Mouse (Mus musculus) heart, postnatal 10 days (tissue): Measurements from ENCODE around the gene Mmp14. TPM values are rescaled to one million over a fixed set of nuclear protein-coding genes. Genes with fewer than 3 reads are reported as not detected.

ENCODE experiments used
- DNase-seq, 2 experiments: peaks; one replicate each; pipeline ENCODE4 v3.0.0; 2021
- intact Hi-C: fragments of 180-260 bp; cut with DNase I; formaldehyde crosslinking; loops from one replicate; pipeline ENCODE4 v1.15.1; 2025
- total RNA-seq, 2 experiments: library from RNA; stranded (reverse); gene quantifications; 2 replicates each; pipeline ENCODE4 v1.2.3; 2021

Gene Mmp14
- total RNA-seq, 2 experiments from 2014 or later = 106 to 116 TPM

DNA sequence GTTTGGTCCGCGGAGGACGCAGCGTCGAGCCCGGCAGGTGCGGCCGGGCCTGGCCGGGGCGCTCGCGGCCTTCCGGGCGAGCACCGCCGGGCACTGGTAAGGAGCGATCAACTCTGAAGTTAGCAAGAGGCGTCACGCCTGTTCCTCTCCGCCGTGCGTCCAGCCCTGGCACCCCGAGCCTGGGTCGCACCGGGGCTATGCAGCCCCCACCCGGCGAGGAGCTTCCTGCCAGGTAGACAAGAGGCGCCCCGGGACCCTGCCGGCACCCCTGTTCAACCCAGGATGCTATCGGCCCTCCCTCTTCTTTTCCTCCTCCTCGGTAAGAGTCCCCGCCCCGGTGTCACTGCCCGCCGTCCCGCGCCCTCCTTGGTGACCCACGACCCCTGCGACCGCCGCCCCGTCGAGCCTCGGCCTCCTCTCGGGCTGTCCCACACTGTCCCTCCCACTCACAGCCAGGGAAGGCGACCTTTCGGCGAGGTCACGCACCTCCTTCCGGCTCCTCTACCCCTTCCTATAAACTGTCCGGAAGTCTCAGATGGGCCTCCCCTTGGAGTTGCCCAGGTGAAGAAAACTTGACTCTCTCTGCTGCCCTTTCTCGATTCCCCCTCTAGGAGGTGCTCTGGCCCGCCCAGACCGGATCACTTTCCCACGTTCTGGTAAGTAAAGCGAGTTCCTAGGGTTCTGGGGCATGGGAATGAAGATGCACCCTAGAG lies 33.0 kb downstream of the Mmp14 start:
- DNase-seq = peak; percentile 75 to 80
- intact Hi-C loops = loop anchor here (1.0 kb wide), 1 partner anchor 30 kb away; no protein-coding TSS in a partner anchor

DNA sequence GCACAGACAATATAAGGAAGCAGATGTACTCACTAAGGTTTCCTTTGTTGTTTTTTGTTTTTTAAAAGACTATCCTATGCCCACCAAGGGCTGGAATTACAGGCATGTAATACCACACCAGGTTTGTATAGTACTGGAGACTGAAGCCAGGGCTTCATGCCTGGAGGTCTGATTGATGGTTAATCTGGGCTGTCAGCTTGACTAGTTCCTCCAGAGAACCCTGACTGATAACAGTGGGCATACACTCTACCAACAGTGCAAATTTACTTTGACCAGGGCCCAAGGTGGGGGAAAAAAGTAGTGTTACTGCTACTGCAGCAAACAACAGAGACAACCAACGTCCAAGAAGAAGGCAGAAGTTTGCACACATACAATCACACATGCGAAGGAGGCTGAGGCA lies 40.1 kb downstream of the Mmp14 start:
- intact Hi-C loops = no loop called here
- DNase-seq = no peak

DNA sequence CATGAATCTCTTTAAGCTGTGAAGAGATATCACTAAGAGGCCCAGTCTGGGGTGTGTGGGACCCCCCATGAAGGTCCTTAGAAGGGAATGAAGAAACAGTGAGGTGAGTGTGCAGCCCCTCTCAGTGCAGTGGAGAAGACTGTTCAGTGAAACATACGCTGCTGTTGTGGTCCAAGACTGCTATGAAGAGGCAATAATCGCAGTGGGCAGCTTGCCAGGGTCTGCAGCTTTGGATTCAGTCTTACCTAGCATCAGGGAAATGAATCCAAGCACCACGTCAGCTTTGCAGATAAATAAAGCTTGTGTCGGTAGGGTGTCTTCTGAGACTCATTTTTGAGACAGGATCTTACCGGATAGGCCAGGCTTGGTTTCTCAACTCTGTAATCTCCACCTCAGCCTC lies 41.3 kb downstream of the Mmp14 start:
- intact Hi-C loops = no loop called here
- DNase-seq = peak in 1 of 2 experiments; percentile 41

DNA sequence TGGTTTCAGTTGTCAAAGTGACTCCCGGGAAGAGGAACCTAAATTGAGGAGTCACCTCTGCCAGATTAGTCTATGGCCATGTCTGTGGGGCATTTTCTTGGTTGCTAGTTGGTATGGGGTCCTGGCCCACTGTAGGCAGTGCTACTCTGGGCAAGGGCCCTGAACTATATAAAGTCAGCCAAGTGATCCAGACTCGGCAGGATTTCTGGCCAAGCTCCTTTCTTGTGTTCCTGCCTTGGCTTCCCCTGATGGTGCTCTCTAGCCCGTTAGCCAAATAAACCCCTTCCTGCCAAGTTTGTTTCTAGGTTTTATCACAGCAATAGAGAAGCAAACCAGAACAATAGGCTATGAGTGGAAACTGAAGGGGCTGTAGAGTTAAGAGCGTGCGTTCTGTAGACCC lies 43.3 kb downstream of the Mmp14 start:
- intact Hi-C loops = no loop called here
- no peak for DNase-seq

DNA sequence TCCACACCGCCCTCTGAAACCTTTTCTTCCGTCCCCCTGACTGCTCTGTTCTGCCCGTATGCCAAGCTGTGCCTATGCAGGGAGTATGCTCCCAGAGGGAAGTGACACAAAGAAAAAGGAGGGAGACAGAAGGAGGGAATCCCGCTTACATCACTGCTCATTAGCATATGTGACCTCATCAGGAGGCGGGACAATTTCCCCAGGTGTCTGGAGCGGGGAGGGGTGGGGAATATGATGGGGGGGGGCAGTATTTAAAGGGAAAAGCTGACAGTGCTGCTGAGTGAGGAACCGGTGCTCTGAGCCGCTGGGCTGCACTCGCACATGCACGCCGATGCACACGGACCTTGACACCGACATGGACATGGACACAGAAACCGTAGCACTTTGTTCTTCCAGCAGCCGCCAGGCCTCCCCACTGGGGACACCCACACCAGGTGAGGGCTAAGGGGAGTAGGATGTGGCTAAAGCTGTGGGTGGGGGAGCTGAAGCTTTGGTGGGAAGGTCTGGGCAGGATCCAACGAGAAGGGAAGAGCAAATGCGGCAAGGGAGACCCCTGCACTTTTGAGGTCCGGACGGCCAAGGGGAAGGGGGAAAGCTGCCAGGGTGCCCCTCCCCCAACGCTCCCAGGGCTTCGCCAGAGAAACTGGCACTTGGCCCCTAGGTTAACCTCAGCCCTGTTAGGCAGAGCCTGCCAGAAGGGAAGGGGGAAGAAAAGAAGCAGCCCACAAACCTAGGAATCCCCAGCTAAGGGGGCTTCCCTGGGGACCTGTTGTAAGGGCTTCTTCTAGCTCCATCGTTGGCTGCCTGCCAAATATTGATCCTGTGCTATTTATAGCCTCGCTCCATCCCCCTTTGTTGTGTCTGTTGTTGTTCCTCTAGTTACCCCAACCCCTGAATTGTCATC lies 44.8 kb downstream of the Mmp14 start, which contains the start of gene Rem2:
Gene Rem2, plus strand, starts transcription at position 160 of the 904 bp plus-strand sequence.
- DNase-seq = peak in 1 of 2 experiments; percentile 48
- intact Hi-C loops = no loop called here

DNA sequence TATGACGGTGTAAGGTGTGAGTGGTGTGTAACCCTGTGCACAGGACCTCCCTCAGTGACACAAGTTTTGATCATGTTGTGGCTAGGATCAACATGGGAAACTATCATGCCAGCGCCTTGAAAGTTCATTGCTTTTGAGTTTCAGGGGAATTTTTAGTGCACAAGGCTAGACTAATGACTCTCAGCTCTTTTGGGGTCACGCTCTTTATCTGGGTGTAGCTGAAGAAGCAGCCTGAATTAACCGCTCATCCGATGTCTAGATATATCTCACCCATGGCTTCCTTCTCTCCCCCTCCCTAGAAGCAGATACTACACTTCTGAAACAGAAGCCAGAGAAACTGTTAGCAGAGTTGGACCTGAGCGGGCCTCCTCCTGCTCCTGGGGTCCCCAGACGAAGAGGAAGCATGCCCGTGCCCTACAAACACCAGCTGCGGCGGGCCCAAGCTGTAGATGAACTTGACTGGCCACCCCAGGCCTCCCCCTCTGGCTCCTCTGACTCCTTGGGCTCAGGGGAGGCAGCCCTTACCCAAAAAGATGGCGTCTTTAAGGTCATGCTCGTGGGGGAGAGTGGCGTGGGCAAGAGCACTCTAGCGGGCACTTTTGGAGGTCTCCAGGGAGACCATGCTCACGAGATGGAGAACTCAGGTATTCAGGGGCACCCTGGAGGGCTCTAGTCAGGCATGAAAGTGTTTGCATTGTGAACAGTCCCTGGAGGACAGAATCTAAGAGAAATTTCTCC lies 45.9 kb downstream of the Mmp14 start:
- intact Hi-C loops = no loop called here
- no peak for DNase-seq

DNA sequence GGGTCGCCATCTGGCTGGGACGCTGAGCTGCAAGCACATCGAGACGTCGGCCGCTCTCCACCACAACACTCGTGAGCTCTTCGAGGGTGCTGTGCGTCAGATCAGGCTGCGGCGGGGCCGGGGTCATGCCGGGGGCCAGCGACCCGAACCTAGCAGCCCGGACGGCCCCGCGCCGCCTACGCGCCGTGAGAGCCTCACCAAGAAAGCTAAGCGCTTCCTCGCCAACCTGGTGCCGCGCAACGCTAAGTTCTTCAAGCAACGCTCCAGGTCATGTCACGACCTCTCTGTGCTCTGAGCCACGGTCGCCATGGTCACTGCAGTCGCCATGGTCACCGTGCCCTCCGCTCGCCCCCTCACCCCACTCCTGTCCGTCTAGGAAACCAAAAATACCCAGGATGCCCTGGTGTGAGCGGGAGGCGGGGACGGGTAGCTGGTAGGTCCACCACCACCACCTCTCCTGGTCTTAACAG lies 48.1 kb downstream of the Mmp14 start:
- intact Hi-C loops = no loop called here
- DNase-seq = peak in 1 of 2 experiments; percentile 53

DNA sequence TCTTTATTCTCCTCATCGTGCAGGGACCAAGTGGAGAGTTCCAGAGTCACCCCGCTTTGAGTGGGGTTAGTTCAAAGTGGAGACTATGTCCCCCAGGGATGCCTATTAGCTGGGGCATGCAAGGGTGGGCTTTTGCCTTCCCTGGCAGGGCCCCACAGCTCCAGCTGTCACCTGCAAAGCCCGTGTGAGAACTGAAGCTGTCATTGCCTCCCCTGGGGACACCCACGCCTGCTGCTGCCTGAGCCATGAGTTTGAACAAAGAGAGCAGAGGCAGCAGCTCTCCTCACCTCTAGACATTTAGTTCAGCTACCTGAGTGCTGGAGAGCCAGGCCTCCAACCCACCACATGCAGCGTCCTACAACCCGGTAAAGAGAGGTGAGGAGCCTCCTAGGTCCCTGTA lies 49.3 kb downstream of the Mmp14 start:
- intact Hi-C loops = no loop called here
- no peak for DNase-seq

DNA sequence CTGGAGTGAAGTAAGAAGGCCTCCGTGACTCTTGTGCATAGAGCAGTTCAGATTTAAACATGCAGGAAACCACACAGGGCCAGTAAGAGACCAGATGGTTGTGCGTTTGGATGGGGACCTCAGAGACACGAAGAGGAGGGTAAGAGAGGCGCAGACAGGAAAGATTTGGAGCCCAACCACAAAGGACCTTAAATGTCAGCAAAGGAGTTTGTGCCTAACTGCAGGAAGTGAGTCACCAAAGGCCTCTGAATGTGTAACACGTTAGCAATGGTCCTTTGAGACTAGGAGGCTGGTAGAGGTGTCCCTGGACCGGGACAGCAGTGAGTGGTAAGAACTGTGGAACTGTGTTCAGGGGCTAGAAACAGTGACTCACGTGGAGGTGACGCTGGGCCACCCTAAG lies 50.0 kb downstream of the Mmp14 start:
- intact Hi-C loops = no loop called here
- no peak for DNase-seq

DNA sequence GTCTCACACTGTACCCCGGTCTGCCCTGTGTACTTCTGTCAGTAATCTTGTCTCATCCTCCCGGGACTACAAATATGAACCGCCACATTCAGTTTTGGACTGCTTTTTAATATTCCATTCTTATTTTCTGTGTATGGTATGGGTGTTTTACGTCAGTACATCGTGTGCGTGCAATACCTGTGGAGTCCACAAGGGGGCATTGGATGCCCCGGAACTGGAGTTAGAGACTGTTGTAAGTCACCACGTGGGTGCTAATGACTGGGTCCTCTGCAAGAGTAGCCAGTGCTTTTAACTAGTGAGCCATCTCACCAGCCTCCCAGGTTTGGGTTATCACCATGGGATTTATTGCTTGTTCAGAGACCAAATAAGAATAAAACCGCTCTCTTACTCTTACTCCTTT lies 51.1 kb downstream of the Mmp14 start:
- intact Hi-C loops = no loop called here
- peak in 1 of 2 experiments; percentile 47 for DNase-seq

DNA sequence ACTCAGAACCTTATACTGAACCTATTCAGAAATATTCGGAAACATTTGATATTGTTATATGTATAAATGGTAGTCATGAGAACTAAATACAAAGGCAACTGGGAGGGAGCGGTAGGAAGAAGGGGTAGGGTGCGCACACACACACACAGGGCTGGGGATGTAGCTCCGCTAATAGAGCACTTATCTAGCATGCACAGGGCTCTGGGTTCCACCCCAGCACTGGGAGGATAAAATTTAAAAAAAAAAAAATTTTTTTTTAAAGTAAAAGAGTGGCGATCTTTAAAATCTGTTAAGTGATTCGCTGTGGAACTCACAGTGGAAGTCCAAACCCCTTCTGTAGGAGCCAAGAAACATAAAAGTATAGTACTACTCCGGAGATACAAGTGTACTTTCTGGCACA lies 54.5 kb downstream of the Mmp14 start:
- intact Hi-C loops = no loop called here
- no peak for DNase-seq

DNA sequence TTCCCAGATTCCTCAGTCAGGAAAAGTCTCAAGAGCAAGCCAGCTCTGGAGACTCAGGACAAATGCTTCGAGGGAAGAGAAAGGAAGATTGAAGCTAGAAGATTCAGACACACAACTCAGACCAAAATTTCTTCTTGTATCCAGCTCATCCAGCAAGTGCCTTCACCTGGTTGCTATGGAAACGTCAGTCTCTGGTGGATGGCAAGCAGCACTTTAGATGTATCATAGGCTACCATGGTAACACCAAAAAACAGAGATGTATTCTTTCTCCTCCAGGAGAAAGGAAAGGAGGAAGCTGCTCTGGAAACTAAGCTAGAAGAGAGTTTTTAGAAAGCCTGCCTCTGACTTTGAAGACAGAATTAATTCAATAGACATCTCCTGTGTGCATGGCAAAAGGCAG lies 56.3 kb downstream of the Mmp14 start:
- intact Hi-C loops = no loop called here
- DNase-seq = no peak

DNA sequence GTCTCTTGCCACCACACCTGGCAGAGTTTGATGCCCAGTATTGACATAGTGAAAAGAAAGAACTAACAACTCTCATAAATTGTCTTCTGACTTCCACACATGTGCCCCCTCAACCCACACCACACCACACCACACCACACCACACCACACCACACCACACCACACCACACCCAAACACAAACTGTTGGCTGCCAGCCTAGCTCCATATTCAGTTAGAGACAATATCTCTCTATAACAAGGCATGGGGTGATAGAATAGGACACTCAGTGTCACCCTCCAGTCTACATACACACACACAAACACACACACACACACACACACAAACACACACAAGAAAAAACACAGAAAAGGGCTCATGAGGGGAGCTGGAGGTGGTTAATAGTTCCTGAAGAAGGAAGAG lies 56.9 kb downstream of the Mmp14 start:
- intact Hi-C loops = no loop called here
- no peak for DNase-seq

DNA sequence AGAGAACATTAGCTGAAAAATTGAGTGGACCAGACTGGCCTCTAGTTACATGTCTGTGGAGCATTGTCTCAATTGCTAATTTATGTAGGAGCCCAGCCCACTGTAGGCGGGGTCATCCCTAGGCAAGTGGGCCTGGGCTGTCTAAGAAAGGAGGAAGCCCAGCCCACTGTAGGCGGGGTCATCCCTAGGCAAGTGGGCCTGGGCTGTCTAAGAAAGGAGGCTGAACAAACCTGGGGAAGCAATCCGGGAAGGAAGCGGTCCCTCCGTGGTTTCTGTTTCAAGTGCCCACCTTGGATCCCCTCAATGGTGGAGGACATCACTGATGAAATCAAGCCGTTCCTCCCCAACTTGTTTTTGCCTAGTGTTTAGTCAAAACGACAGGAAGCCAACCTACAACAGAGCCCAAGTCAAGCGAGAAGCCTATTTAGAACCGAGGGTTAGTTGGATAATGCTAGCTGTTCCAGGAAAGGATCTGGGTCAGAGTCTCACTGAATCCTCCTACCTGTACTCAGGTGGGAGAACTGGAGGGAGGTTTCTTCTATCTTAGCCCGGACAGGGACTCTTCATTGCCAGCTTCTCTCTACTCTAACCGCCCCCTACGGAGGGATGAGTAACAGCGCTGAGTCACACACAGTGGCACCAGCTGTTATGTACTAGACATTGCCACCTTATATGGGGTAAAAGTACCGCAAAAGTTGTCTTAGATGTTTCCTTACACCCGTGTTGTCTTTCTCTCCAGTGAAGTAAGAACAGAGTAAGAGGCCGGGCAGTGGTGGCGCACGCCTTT lies 61.1 kb downstream of the Mmp14 start:
- no peak for DNase-seq
- intact Hi-C loops = loop anchor here (5.0 kb wide), 1 partner anchor 430 kb away; no protein-coding TSS in a partner anchor

DNA sequence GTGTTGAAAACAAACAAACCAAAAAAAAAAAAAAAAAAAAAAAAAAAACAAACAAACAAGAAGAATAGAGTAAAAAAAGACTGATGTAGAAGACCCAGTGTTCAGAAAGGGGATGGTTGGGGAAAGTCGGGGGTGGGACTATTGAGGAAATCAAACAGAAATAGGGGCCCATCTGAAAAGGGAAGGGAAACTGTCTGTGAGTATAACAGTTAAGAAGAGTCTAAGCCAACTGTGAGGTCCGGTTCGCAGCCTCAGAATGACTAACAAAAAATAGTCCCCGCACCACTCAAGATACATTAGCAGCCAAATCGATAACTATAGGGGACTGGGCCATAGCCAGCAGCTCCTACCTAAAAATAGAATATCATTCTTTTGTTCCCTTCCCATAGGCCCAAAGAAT lies 61.8 kb downstream of the Mmp14 start:
- no peak for DNase-seq
- intact Hi-C loops = loop anchor here (5.0 kb wide), 1 partner anchor 431 kb away; no protein-coding TSS in a partner anchor

DNA sequence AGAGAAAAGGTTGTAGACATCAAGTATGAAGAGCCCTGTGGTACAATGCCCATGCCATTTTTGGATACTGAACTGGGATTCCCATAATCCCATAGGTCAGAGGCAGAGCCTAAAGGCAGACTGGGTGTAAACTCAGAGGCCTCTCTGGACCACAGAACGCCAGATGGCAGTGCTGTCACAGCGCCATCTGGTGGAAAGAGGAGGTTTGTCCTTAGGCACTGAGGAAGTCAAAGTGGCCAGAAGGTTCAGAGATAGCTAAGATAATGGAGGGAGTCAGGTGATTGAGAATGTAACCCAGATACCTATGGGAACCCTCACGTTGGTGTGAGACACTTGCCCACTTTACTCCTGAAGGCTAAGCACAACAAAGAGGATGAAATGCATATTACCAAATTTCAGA lies 62.8 kb downstream of the Mmp14 start:
- intact Hi-C loops = loop anchor here (1.0 to 5.0 kb wide), 3 partner anchors 30 to 432 kb away; partner anchors contain the start of gene Lrp10
- DNase-seq = peak; percentile 61 to 77
